Mouse (Mus musculus): ENCODE results near the gene Gm49661.

- TF ChIP-seq CTCF (IDR thresholded peaks at IDR 0.05; ENCODE audit: control insufficient read depth, insufficient read depth, insufficient replicate concordance, low read depth, low read length), result no peak
- TF ChIP-seq POLR2A (IDR thresholded peaks at IDR 0.05; ENCODE audit: control insufficient read depth, low read depth, low read length), result no peak
Observed at GRCm38 (mm10) chr8:85016724-85017123, 47.5 kb upstream of the Gm49661 start.
